In the genomic region with DNA sequence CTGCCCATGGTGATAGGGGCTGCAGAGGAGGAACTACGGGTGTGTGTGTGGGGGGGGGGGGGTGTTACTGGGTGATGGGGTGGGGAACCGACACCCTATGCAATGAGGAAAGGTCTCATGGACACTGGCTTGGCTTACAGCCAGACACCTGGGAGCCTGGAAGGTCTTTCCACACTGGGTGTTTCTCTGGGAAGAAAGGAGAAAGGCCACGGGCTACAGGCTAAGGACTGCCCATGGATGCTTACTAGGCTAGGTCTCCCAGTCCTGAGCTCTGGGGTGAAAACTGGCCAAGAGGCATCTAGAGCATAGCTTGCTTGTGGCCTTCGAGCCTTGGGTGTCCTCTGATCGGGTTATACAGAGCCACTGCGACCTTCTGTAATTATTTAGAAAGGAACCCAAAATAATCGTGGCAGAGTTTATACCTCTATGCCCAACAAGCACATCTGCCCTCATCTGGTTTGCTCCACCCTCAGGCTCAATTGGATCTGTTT, we compare ENCODE assay signal across 8 mouse cellular contexts. TPM values are rescaled to one million over a fixed set of nuclear protein-coding genes. Genes with fewer than 3 reads are reported as not detected.
DNase-seq lines count a peak whose midpoint lies in the region; ATAC-seq and TF ChIP-seq lines count a peak whose summit lies in the region.

Gene Ggta1 (minus strand): TSS at position 441 of the 491 bp plus-strand sequence.

- no peak for TF ChIP-seq RAD21 in MEL (IDR thresholded peaks at IDR 0.05; ENCODE audit: low read depth, low read length)

- no peak for TF ChIP-seq CTCF in kidney, adult 2 months (conservative IDR thresholded peaks at IDR 0.05; ENCODE audit: insufficient read depth, insufficient read length, low read depth, low read length)
- no peak for TF ChIP-seq CTCF in MEL (IDR thresholded peaks at IDR 0.05 in 2 of 3, conservative IDR thresholded peaks at IDR 0.05 in 1 of 3; ENCODE audit: control insufficient read depth in 1 of 3, insufficient read depth in 1 of 3, low read depth in 2 of 3, low read length in 3 of 3, poor library complexity in 1 of 3, severe bottlenecking in 1 of 3)

- TF ChIP-seq POLR2A in kidney, adult 2 months (IDR thresholded peaks at IDR 0.05; ENCODE audit: low read depth, low read length) = no peak
- TF ChIP-seq POLR2A in MEL (IDR thresholded peaks at IDR 0.05; ENCODE audit: control insufficient read depth in 1 of 2, insufficient read depth in 1 of 2, low read depth in 1 of 2, low read length in 2 of 2, poor library complexity in 1 of 2) = no peak

- TF ChIP-seq EP300 in MEL (IDR thresholded peaks at IDR 0.05; ENCODE audit: low read depth in 1 of 2, low read length in 2 of 2) = no peak

- WGBS in kidney, adult 2 months = 35% methylated on average over 7 of the region's 7 CpGs
- WGBS in forebrain, embryonic 16.5 days = 27% methylated on average over 7 of the region's 7 CpGs
- WGBS in intestine, embryonic 15.5 days = 26% methylated on average over 7 of the region's 7 CpGs
- 18% methylated on average over 7 of the region's 7 CpGs for WGBS in midbrain, embryonic 15.5 days

- H3K4me3 ChIP-seq in kidney, adult 2 months (ENCODE audit: insufficient read depth, low read depth, low read length) = peak within 1 kb of the TSS; percentile 46
- H3K4me3 ChIP-seq in MEL (ENCODE audit: control insufficient read depth in 1 of 2, insufficient read depth in 1 of 2, low read depth in 2 of 2, low read length in 2 of 2) = peak within 1 kb of the TSS; percentile 78 to 85
- peak within 1 kb of the TSS; percentile 55 for H3K4me3 ChIP-seq in forebrain, embryonic 16.5 days (replicated peaks; ENCODE audit: low read length)
- peak within 1 kb of the TSS; percentile 48 for H3K4me3 ChIP-seq in intestine, embryonic 15.5 days (replicated peaks)
- H3K4me3 ChIP-seq in midbrain, embryonic 15.5 days = peak within 1 kb of the TSS; percentile 56

- H3K27me3 ChIP-seq in kidney, adult 2 months (replicated peaks; ENCODE audit: control insufficient read depth, insufficient read depth, low read length) = no peaks in the 10 kb centered on the region
- H3K27me3 ChIP-seq in MEL (ENCODE audit: control insufficient read depth in 1 of 2, insufficient read depth in 2 of 2, low read length in 2 of 2) = no peaks in the 10 kb centered on the region
- 0 out of 2 replicates have a peak, but pooled peaks cover 6% of the 10 kb centered on the region for H3K27me3 ChIP-seq in forebrain, embryonic 16.5 days (replicated peaks; ENCODE audit: control insufficient read depth, insufficient read depth, low read length)
- H3K27me3 ChIP-seq in intestine, embryonic 15.5 days (replicated peaks) = no peaks in the 10 kb centered on the region
- H3K27me3 ChIP-seq in midbrain, embryonic 15.5 days (replicated peaks) = peaks cover 2% of the 10 kb centered on the region

- ATAC-seq in forebrain, embryonic 16.5 days = peak; percentile 29; the same call in 1 of the 2 replicates
- ATAC-seq in intestine, embryonic 15.5 days = 0 out of 2 replicates have a peak, but pooled peaks have one; percentile 16
- ATAC-seq in midbrain, embryonic 15.5 days (replicated peaks) = 0 out of 2 replicates have a peak, but pooled peaks have one; percentile 55

- no peaks in the 10 kb centered on the region for H3K36me3 ChIP-seq in kidney, adult 2 months (ENCODE audit: control insufficient read depth, insufficient read depth, low read length)
- peaks cover 0 to 3% of the 10 kb centered on the region in 2 experiments; a peak in 2 of 4 replicates for H3K36me3 ChIP-seq in MEL (ENCODE audit: control insufficient read depth in 1 of 2, insufficient read depth in 2 of 2, low read length in 2 of 2)
- H3K36me3 ChIP-seq in forebrain, embryonic 16.5 days (ENCODE audit: control insufficient read depth, insufficient read depth) = no peaks in the 10 kb centered on the region
- no peaks in the 10 kb centered on the region for H3K36me3 ChIP-seq in intestine, embryonic 15.5 days
- no peaks in the 10 kb centered on the region for H3K36me3 ChIP-seq in midbrain, embryonic 15.5 days (replicated peaks)

- peak within 1 kb of the TSS; percentile 91 for H3K4me2 ChIP-seq in forebrain, embryonic 16.5 days (ENCODE audit: low read length)
- H3K4me2 ChIP-seq in intestine, embryonic 15.5 days (replicated peaks) = peak within 1 kb of the TSS; percentile 93
- H3K4me2 ChIP-seq in midbrain, embryonic 15.5 days = peak within 1 kb of the TSS; percentile 98

- H3K9ac ChIP-seq in MEL (ENCODE audit: control insufficient read depth, low read depth, low read length, poor library complexity, severe bottlenecking) = peak within 1 kb of the TSS; percentile 86
- peak within 1 kb of the TSS; percentile 66 for H3K9ac ChIP-seq in forebrain, embryonic 16.5 days (replicated peaks; ENCODE audit: low read depth, low read length)
- H3K9ac ChIP-seq in intestine, embryonic 15.5 days = peak within 1 kb of the TSS; percentile 67
- H3K9ac ChIP-seq in midbrain, embryonic 15.5 days = peak within 1 kb of the TSS; percentile 59

- H3K79me2 ChIP-seq in MEL (ENCODE audit: control insufficient read depth, insufficient read depth, low read length, poor library complexity) = peaks cover 21% of the 10 kb centered on the region

- no peaks in the 10 kb centered on the region for H3K4me1 ChIP-seq in kidney, adult 2 months (ENCODE audit: control insufficient read depth, insufficient read depth, low read length)
- peaks cover 0 to 17% of the 10 kb centered on the region in 2 experiments; a peak in 2 of 4 replicates for H3K4me1 ChIP-seq in MEL (ENCODE audit: control insufficient read depth in 1 of 2, insufficient read depth in 2 of 2, low read length in 2 of 2)
- H3K4me1 ChIP-seq in forebrain, embryonic 16.5 days (replicated peaks; ENCODE audit: control insufficient read depth, insufficient read depth, low read length) = peaks cover 19% of the 10 kb centered on the region
- peaks cover 16% of the 10 kb centered on the region for H3K4me1 ChIP-seq in intestine, embryonic 15.5 days (replicated peaks)
- H3K4me1 ChIP-seq in midbrain, embryonic 15.5 days = peaks cover 19% of the 10 kb centered on the region

- DNase-seq in kidney, adult 2 months = no peak
- no peak for DNase-seq in kidney, adult 8-10 months
- DNase-seq in MEL (ENCODE audit: low read depth, low spot score) = peak; percentile 62
- DNase-seq in ovary, postnatal 14 days (ENCODE audit: low spot score) = no peak
- no peak for DNase-seq in left cerebral cortex, adult 11 months (ENCODE audit: low spot score)

- H3K27ac ChIP-seq in kidney, adult 2 months (ENCODE audit: insufficient read depth, low read depth, low read length) = no peak within 1 kb of the TSS
- peak within 1 kb of the TSS; percentile 77 for H3K27ac ChIP-seq in MEL (ENCODE audit: control insufficient read depth, low read depth, low read length)
- no peak within 1 kb of the TSS for H3K27ac ChIP-seq in forebrain, embryonic 16.5 days (ENCODE audit: low read length)
- peak within 1 kb of the TSS; percentile 58 for H3K27ac ChIP-seq in intestine, embryonic 15.5 days
- H3K27ac ChIP-seq in midbrain, embryonic 15.5 days = no peak within 1 kb of the TSS

- no peaks in the 10 kb centered on the region for H3K9me3 ChIP-seq in MEL (replicated peaks; ENCODE audit: insufficient read depth, low read length)
- H3K9me3 ChIP-seq in forebrain, embryonic 16.5 days (ENCODE audit: control insufficient read depth, low read length) = no peaks in the 10 kb centered on the region
- H3K9me3 ChIP-seq in intestine, embryonic 15.5 days = no peaks in the 10 kb centered on the region
- no peaks in the 10 kb centered on the region for H3K9me3 ChIP-seq in midbrain, embryonic 15.5 days

TF ChIP-seq in MEL, 35 proteins besides CTCF, POLR2A, EP300 and RAD21:
- TF ChIP-seq SIN3A (IDR thresholded peaks at IDR 0.05; ENCODE audit: low read length) (peak; percentile 0; the same call in 1 of the 2 replicates), NRF1 (IDR thresholded peaks at IDR 0.05; ENCODE audit: insufficient read depth, low read depth, low read length, poor library complexity, severe bottlenecking) (no peak), ZC3H11A (IDR thresholded peaks at IDR 0.05; ENCODE audit: low read depth, low read length) (no peak), CHD1 (IDR thresholded peaks at IDR 0.05; ENCODE audit: low read depth, low read length) (no peak), MYC (IDR thresholded peaks at IDR 0.05; ENCODE audit: low read depth, low read length) (no peak)
TF ChIP-seq in MEL: peak in this region for 1.

RNA-seq across cellular contexts. Expression of gene Ggta1, which starts in this region (rescaled TPM):
- 4.6 and 6.1 TPM in 2 replicates for polyA plus RNA-seq in kidney, adult 2 months (2012; rRNA removed)
- 23.6 and 30.7 TPM in 2 replicates for total RNA-seq in MEL (2012; rRNA removed)
- polyA plus RNA-seq in MEL (2012; ENCODE audit: insufficient read depth in 1 of 2, insufficient read length in 2 of 2, low read depth in 1 of 2, low replicate concordance in 2 of 2, missing spikeins in 1 of 2) = 10 to 100 TPM in 1 of 2 experiments, not detected in 1; 29.2 TPM
- 4.1 and 6.5 TPM in 2 replicates for polyA plus RNA-seq in forebrain, embryonic 16.5 days (2015; fragmentation: Nextera tagmentation; extraction: Ambion mirVana)
- 18.0 and 18.5 TPM in 2 replicates for polyA plus RNA-seq in intestine, embryonic 15.5 days (2015; fragmentation: Nextera tagmentation; extraction: Ambion mirVana)
- 6.3 and 6.6 TPM in 2 replicates for polyA plus RNA-seq in midbrain, embryonic 15.5 days (2015; fragmentation: Nextera tagmentation; extraction: Ambion mirVana)

Comparison
In these comparisons a context has a peak if more than half of its experiments do, and no peak if none do; other contexts are left out.
1. H3K27ac ChIP-seq: peak in MEL (single experiment) and intestine, embryonic 15.5 days (single experiment); none in kidney, adult 2 months (single experiment), forebrain, embryonic 16.5 days (single experiment) and midbrain, embryonic 15.5 days (single experiment).
2. Peak in every context shown above with its lines, with median percentiles within 50 percentile points of each other: H3K4me3 ChIP-seq, H3K9ac ChIP-seq, ATAC-seq and H3K4me2 ChIP-seq.